ENCODE assay signal across 8 mouse cellular contexts in the genomic region with DNA sequence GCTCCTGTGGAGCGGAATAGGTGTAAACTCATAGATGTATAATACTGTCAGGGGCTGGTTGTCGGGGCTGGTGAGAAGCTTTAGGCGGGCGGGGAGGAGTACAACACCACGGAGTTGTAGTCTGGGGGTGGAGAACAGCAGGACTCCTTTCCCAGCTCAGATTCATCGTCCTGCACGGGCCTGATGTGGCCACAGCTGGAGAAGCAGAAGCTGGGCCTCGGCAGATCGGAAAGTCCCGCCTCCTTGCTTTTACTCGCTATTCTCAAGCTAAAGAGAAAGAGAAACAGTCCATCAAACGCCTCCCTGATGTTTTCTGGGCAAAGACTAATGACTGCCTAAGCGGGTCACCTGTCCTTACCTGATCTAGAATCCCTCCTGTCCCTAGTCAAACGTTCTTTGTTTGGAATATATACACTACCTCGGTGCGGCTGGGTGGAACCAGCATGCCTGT.
DNase-seq lines count a peak whose midpoint lies in the region; ATAC-seq and TF ChIP-seq lines count a peak whose summit lies in the region.

No protein-coding gene starts in this region.

- no peak overlapping the region for H3K4me3 ChIP-seq in lung, adult 2 months (replicated peaks; ENCODE audit: extremely low read depth, low read depth, low read length)
- H3K4me3 ChIP-seq in embryonic facial prominence, embryonic 11.5 days (ENCODE audit: low read depth, low read length): no peak overlapping the region
- peak overlapping the region; percentile 34 for H3K4me3 ChIP-seq in intestine, postnatal 0 days (ENCODE audit: low read depth, low read length)
- no peak overlapping the region for H3K4me3 ChIP-seq in neural tube, embryonic 14.5 days (ENCODE audit: low read depth, low read length)

- TF ChIP-seq POLR2A in lung, adult 2 months (IDR thresholded peaks at IDR 0.05; ENCODE audit: borderline replicate concordance, extremely low read depth, low read depth, low read length): no peak

- H3K27ac ChIP-seq in embryonic facial prominence, embryonic 11.5 days (replicated peaks; ENCODE audit: low read depth, low read length): no peak overlapping the region
- H3K27ac ChIP-seq in intestine, postnatal 0 days (ENCODE audit: low read depth, low read length): no peak overlapping the region
- no peak overlapping the region for H3K27ac ChIP-seq in neural tube, embryonic 14.5 days (ENCODE audit: low read depth, low read length)

- no peaks in the 10 kb centered on the region for H3K27me3 ChIP-seq in embryonic facial prominence, embryonic 11.5 days (ENCODE audit: control insufficient read depth, insufficient read depth, low read length)
- no peaks in the 10 kb centered on the region for H3K27me3 ChIP-seq in intestine, postnatal 0 days (replicated peaks; ENCODE audit: control insufficient read depth, insufficient read depth, low read length)
- no peaks in the 10 kb centered on the region for H3K27me3 ChIP-seq in neural tube, embryonic 14.5 days (ENCODE audit: control insufficient read depth, insufficient read depth, low read length)

- no peak overlapping the region for H3K4me2 ChIP-seq in embryonic facial prominence, embryonic 11.5 days (ENCODE audit: low read depth, low read length)
- peak overlapping the region; percentile 73 for H3K4me2 ChIP-seq in intestine, postnatal 0 days (replicated peaks; ENCODE audit: low read depth)
- peak overlapping the region; percentile 20; the same call in 1 of the 2 replicates for H3K4me2 ChIP-seq in neural tube, embryonic 14.5 days (ENCODE audit: low read depth, low read length)

- H3K4me1 ChIP-seq in lung, adult 2 months (ENCODE audit: control insufficient read depth, insufficient read depth, low read length): no peaks in the 10 kb centered on the region
- no peaks in the 10 kb centered on the region for H3K4me1 ChIP-seq in embryonic facial prominence, embryonic 11.5 days (ENCODE audit: control insufficient read depth, insufficient read depth, low read length)
- no peaks in the 10 kb centered on the region for H3K4me1 ChIP-seq in intestine, postnatal 0 days (replicated peaks; ENCODE audit: control insufficient read depth, insufficient read depth, low read length)
- H3K4me1 ChIP-seq in neural tube, embryonic 14.5 days (ENCODE audit: control insufficient read depth, insufficient read depth, low read length): no peaks in the 10 kb centered on the region

- TF ChIP-seq CTCF in lung, adult 2 months (IDR thresholded peaks at IDR 0.05; ENCODE audit: insufficient read depth, low read length): no peak
- no peak for TF ChIP-seq CTCF in intestine, postnatal 0 days (IDR thresholded peaks at IDR 0.05; ENCODE audit: low read depth)

- H3K9me3 ChIP-seq in embryonic facial prominence, embryonic 11.5 days (replicated peaks; ENCODE audit: control insufficient read depth, low read length): no peaks in the 10 kb centered on the region
- no peaks in the 10 kb centered on the region for H3K9me3 ChIP-seq in intestine, postnatal 0 days (ENCODE audit: control insufficient read depth)
- H3K9me3 ChIP-seq in neural tube, embryonic 14.5 days (ENCODE audit: control insufficient read depth, low read length): no peaks in the 10 kb centered on the region

- ATAC-seq in embryonic facial prominence, embryonic 11.5 days (replicated peaks; ENCODE audit: insufficient number of reproducible peaks, low FRiP score, low TSS enrichment, low read depth): 0 out of 2 replicates have a peak, but pooled peaks have one; percentile 62
- peak; percentile 61 for ATAC-seq in intestine, postnatal 0 days
- no peak for ATAC-seq in neural tube, embryonic 14.5 days (ENCODE audit: low read depth)

- DNase-seq in lung, adult 2 months: peak; percentile 23
- DNase-seq in lung, postnatal 36 days: no peak
- no peak for DNase-seq in embryonic facial prominence, embryonic 11.5 days (ENCODE audit: low spot score)
- DNase-seq in urinary bladder, postnatal 10 days (ENCODE audit: low spot score): no peak
- DNase-seq in right cerebral cortex, postnatal 4 days: no peak
- DNase-seq in right cerebral cortex, postnatal 14 days: no peak

- H3K9ac ChIP-seq in embryonic facial prominence, embryonic 11.5 days (replicated peaks; ENCODE audit: low read length): no peak overlapping the region
- peak overlapping the region; percentile 11; the same call in 1 of the 2 replicates for H3K9ac ChIP-seq in intestine, postnatal 0 days (ENCODE audit: low read depth, low read length)
- 0 out of 2 replicates have a peak overlapping the region, but pooled peaks have one; percentile 16 for H3K9ac ChIP-seq in neural tube, embryonic 14.5 days (replicated peaks; ENCODE audit: low read depth, low read length)

- WGBS in lung, adult 2 months: 36% methylated on average over 16 of the region's 16 CpGs
- WGBS in embryonic facial prominence, embryonic 11.5 days: 25% methylated on average over 16 of the region's 16 CpGs
- 23% methylated on average over 16 of the region's 16 CpGs for WGBS in intestine, postnatal 0 days
- WGBS in neural tube, embryonic 14.5 days: 25% methylated on average over 16 of the region's 16 CpGs

- H3K36me3 ChIP-seq in embryonic facial prominence, embryonic 11.5 days (replicated peaks; ENCODE audit: control insufficient read depth, insufficient read depth, low read depth, low read length): no peaks in the 10 kb centered on the region
- H3K36me3 ChIP-seq in intestine, postnatal 0 days (ENCODE audit: control insufficient read depth, insufficient read depth): no peaks in the 10 kb centered on the region
- no peaks in the 10 kb centered on the region for H3K36me3 ChIP-seq in neural tube, embryonic 14.5 days (ENCODE audit: control insufficient read depth, insufficient read depth, low read length)
